In the genomic region with DNA sequence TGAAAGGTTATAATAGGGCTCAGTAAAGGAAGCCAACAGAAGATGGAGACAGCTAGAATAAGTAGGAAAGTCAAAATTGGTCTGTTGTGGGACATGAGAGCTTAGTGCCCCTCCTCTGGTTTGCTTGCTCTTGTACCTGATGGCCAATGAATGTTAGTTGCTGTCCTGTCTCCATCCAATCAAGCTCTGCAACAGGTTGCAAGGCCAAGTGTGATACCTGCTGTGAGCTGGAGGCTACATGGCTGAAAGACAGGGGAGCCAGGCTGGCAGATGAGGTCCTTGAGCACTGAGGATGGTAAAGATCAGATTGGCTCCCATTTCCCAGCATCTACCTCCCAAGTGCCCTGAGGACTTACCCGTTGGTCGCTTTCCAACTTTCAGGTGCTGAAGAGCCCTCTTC, we compare ENCODE assay signal across 34 mouse cellular contexts. TPM values are rescaled to one million over a fixed set of nuclear protein-coding genes. Genes with fewer than 3 reads are reported as not detected.
A peak's percentile ranks its signal among the peaks of the same experiment; 100 is the strongest.
DNase-seq lines count a peak whose midpoint lies in the region; ATAC-seq lines count a peak whose summit lies in the region.
"Had no signal": no experiment of that assay in that cellular context is flagged by ENCODE, and none has a peak within 500 bp of the region (broad histone marks: within the 10 kb centered on the region; RNA-seq: fewer than 3 reads in every experiment).

No protein-coding gene starts in this region.

- DNase-seq in liver, embryonic 11.5 days (ENCODE audit: low spot score), result no peak
- no peak for DNase-seq in liver
- peak; percentile 31 for DNase-seq in fat pad, adult 2 months (ENCODE audit: extremely low read depth, low read depth, low spot score)
- no peak for DNase-seq in thymus, postnatal 10 days (ENCODE audit: low spot score in 2 of 2)
- DNase-seq in neural tube, embryonic 10.5 days (ENCODE audit: extremely low spot score, low spot score), result no peak
- DNase-seq: adrenal gland, adult 8-10 months; cerebellum, adult 8-10 months; forebrain, postnatal 0 days; kidney, adult 2 months; layer of hippocampus, postnatal 36 days; left cerebral cortex, postnatal 4 days; lung, postnatal 36 days; right cerebral cortex, postnatal 4 days; thymus, adult 2 months; thymus, postnatal 4 days had no signal

- WGBS in liver, embryonic 11.5 days, result 72% methylated on average over 2 of the region's 2 CpGs
- 73% methylated on average over 2 of the region's 2 CpGs for WGBS in liver, embryonic 15.5 days (ENCODE audit: insufficient replicate concordance)

- no peaks in the 10 kb centered on the region for H3K9me3 ChIP-seq in liver, embryonic 11.5 days (ENCODE audit: control insufficient read depth, low read length)
- no peaks in the 10 kb centered on the region for H3K9me3 ChIP-seq in liver, embryonic 15.5 days (replicated peaks)
- H3K9me3 ChIP-seq: embryonic facial prominence, embryonic 13.5 days; heart, embryonic 10.5 days; heart, embryonic 15.5 days; intestine, embryonic 15.5 days; lung, embryonic 15.5 days; midbrain, embryonic 15.5 days; neural tube, embryonic 13.5 days had no signal

- H3K36me3 ChIP-seq in liver, embryonic 11.5 days (ENCODE audit: control insufficient read depth, insufficient read depth, low read length), result peaks cover 34% of the 10 kb centered on the region
- H3K36me3 ChIP-seq in liver, embryonic 15.5 days (replicated peaks), result peaks cover 73% of the 10 kb centered on the region

- no peaks in the 10 kb centered on the region for H3K27me3 ChIP-seq in liver, embryonic 11.5 days (replicated peaks; ENCODE audit: control insufficient read depth, insufficient read depth, low read length)
- no peaks in the 10 kb centered on the region for H3K27me3 ChIP-seq in liver, embryonic 15.5 days
- H3K27me3 ChIP-seq: embryonic facial prominence, embryonic 13.5 days; heart, embryonic 15.5 days; intestine, embryonic 15.5 days; lung, embryonic 15.5 days; midbrain, embryonic 15.5 days; neural tube, embryonic 13.5 days had no signal

- H3K27ac ChIP-seq in liver, embryonic 11.5 days (ENCODE audit: low read depth, low read length), result peak overlapping the region; percentile 62
- peak overlapping the region; percentile 21; the same call in 1 of the 2 replicates for H3K27ac ChIP-seq in liver, embryonic 15.5 days (replicated peaks)
- H3K27ac ChIP-seq: embryonic facial prominence, embryonic 13.5 days; heart, embryonic 10.5 days; heart, embryonic 15.5 days; hindbrain, postnatal 0 days; intestine, embryonic 15.5 days; kidney, postnatal 0 days; lung, embryonic 15.5 days; midbrain, embryonic 15.5 days; neural tube, embryonic 13.5 days had no signal

- no peak overlapping the region for H3K4me2 ChIP-seq in liver, embryonic 11.5 days
- H3K4me2 ChIP-seq in liver, embryonic 15.5 days, result no peak overlapping the region
- H3K4me2 ChIP-seq: embryonic facial prominence, embryonic 13.5 days; heart, embryonic 15.5 days; intestine, embryonic 15.5 days; lung, embryonic 15.5 days; midbrain, embryonic 15.5 days; neural tube, embryonic 13.5 days had no signal

- H3K4me1 ChIP-seq in liver, embryonic 11.5 days (replicated peaks; ENCODE audit: control insufficient read depth, insufficient read depth, low read length), result peaks cover 2% of the 10 kb centered on the region
- H3K4me1 ChIP-seq in liver, embryonic 15.5 days (replicated peaks), result peaks cover 57% of the 10 kb centered on the region

- no peak overlapping the region for H3K9ac ChIP-seq in liver, embryonic 11.5 days (ENCODE audit: low read depth, low read length)
- no peak overlapping the region for H3K9ac ChIP-seq in liver, embryonic 15.5 days
- H3K9ac ChIP-seq: embryonic facial prominence, embryonic 13.5 days; forebrain, postnatal 0 days; heart, embryonic 15.5 days; intestine, embryonic 15.5 days; lung, embryonic 15.5 days; midbrain, embryonic 15.5 days; neural tube, embryonic 13.5 days had no signal

- ATAC-seq in liver, embryonic 11.5 days (replicated peaks; ENCODE audit: low FRiP score), result 0 out of 2 replicates have a peak, but pooled peaks have one; percentile 8
- ATAC-seq in liver, embryonic 15.5 days (ENCODE audit: insufficient read depth), result no peak
- no peak for ATAC-seq in granulocyte monocyte progenitor cell, adult 5-6 weeks (replicated peaks; ENCODE audit: poor library complexity, severe bottlenecking)
- ATAC-seq: forebrain, postnatal 0 days; hindbrain, postnatal 0 days; intestine, embryonic 15.5 days; midbrain, embryonic 15.5 days had no signal

- no peak overlapping the region for H3K4me3 ChIP-seq in liver, embryonic 11.5 days (ENCODE audit: low read depth, low read length)
- H3K4me3 ChIP-seq in liver, embryonic 15.5 days (replicated peaks), result no peak overlapping the region
- H3K4me3 ChIP-seq: embryonic facial prominence, embryonic 13.5 days; heart, embryonic 10.5 days; heart, embryonic 15.5 days; intestine, embryonic 15.5 days; lung, embryonic 15.5 days; midbrain, embryonic 15.5 days; neural tube, embryonic 13.5 days had no signal

RNA-seq across cellular contexts. Expression of a gene that starts 5.4 kb away (rescaled TPM):
- 99.5 and 107 TPM in 2 replicates for polyA plus RNA-seq in liver, embryonic 11.5 days (2014; fragmentation: Nextera tagmentation; extraction: Ambion mirVana)
- polyA plus RNA-seq in liver, embryonic 15.5 days (2015; fragmentation: Nextera tagmentation; extraction: Ambion mirVana), result 48.2 and 50.4 TPM in 2 replicates
- total RNA-seq in granulocyte monocyte progenitor cell, adult 5-6 weeks (2014; fragmentation: Nextera tagmentation), result 52.2 and 78.5 TPM in 2 replicates
- total RNA-seq in granulocyte monocyte progenitor cell, adult 5-6 weeks (2017), result 37.7 and 39.6 TPM in 2 replicates

RNA-seq across cellular contexts. Expression of a gene that starts 5.6 kb away (rescaled TPM):
- polyA plus RNA-seq in liver, embryonic 11.5 days (2014; fragmentation: Nextera tagmentation; extraction: Ambion mirVana), result 25.0 and 26.1 TPM in 2 replicates
- polyA plus RNA-seq in liver, embryonic 15.5 days (2015; fragmentation: Nextera tagmentation; extraction: Ambion mirVana), result 12.6 and 13.6 TPM in 2 replicates
- total RNA-seq in granulocyte monocyte progenitor cell, adult 5-6 weeks (2014; fragmentation: Nextera tagmentation), result 22.4 and 46.8 TPM in 2 replicates
- total RNA-seq in granulocyte monocyte progenitor cell, adult 5-6 weeks (2017), result 22.5 and 45.1 TPM in 2 replicates

RNA-seq across cellular contexts. Expression of a gene that starts 5.8 kb away (rescaled TPM):
- 2,656 and 2,838 TPM in 2 replicates for polyA plus RNA-seq in liver, embryonic 11.5 days (2014; fragmentation: Nextera tagmentation; extraction: Ambion mirVana)
- 758 and 952 TPM in 2 replicates for polyA plus RNA-seq in liver, embryonic 15.5 days (2015; fragmentation: Nextera tagmentation; extraction: Ambion mirVana)
- 4,415 and 4,988 TPM in 2 replicates for total RNA-seq in granulocyte monocyte progenitor cell, adult 5-6 weeks (2014; fragmentation: Nextera tagmentation)
- total RNA-seq in granulocyte monocyte progenitor cell, adult 5-6 weeks (2017), result 2,316 and 2,478 TPM in 2 replicates

RNA-seq across cellular contexts. Expression of a gene that starts 16.1 kb away (rescaled TPM):
- 33.2 TPM in 2 replicates for polyA plus RNA-seq in liver, embryonic 11.5 days (2014; fragmentation: Nextera tagmentation; extraction: Ambion mirVana)
- polyA plus RNA-seq in liver, embryonic 15.5 days (2015; fragmentation: Nextera tagmentation; extraction: Ambion mirVana), result 46.3 and 59.8 TPM in 2 replicates
- 32.3 and 35.5 TPM in 2 replicates for total RNA-seq in granulocyte monocyte progenitor cell, adult 5-6 weeks (2014; fragmentation: Nextera tagmentation)
- 33.5 and 34.2 TPM in 2 replicates for total RNA-seq in granulocyte monocyte progenitor cell, adult 5-6 weeks (2017)

RNA-seq across cellular contexts. Expression of a gene that starts 28.2 kb away (rescaled TPM):
- polyA plus RNA-seq in liver, embryonic 11.5 days (2014; fragmentation: Nextera tagmentation; extraction: Ambion mirVana), result not detected in 2 replicates
- 0.06 TPM in 1 of 2 replicates, not detected in the other for polyA plus RNA-seq in liver, embryonic 15.5 days (2015; fragmentation: Nextera tagmentation; extraction: Ambion mirVana)
- not detected in 2 replicates for total RNA-seq in granulocyte monocyte progenitor cell, adult 5-6 weeks (2014; fragmentation: Nextera tagmentation)
- not detected in 2 replicates for total RNA-seq in granulocyte monocyte progenitor cell, adult 5-6 weeks (2017)
- total RNA-seq: adrenal gland, adult 8-10 months; adrenal gland, postnatal 4 days; common myeloid progenitor, adult 5-6 weeks; forebrain, postnatal 0 days; gastrocnemius, adult 8-10 months; heart, postnatal 25 days; hindbrain, postnatal 0 days; layer of hippocampus, postnatal 36 days; left cerebral cortex, postnatal 4 days had no signal
- polyA plus RNA-seq: embryonic facial prominence, embryonic 13.5 days; forebrain, embryonic 11.5 days; forebrain, postnatal 0 days; heart, embryonic 10.5 days; heart, embryonic 15.5 days; hindbrain, embryonic 11.5 days; hindbrain, postnatal 0 days; intestine, embryonic 15.5 days; kidney, adult 2 months; kidney, postnatal 0 days; large intestine, adult 2 months; limb, embryonic 14.5 days; lung, embryonic 15.5 days; midbrain, embryonic 15.5 days; neural tube, embryonic 13.5 days had no signal
